In the genomic region with DNA sequence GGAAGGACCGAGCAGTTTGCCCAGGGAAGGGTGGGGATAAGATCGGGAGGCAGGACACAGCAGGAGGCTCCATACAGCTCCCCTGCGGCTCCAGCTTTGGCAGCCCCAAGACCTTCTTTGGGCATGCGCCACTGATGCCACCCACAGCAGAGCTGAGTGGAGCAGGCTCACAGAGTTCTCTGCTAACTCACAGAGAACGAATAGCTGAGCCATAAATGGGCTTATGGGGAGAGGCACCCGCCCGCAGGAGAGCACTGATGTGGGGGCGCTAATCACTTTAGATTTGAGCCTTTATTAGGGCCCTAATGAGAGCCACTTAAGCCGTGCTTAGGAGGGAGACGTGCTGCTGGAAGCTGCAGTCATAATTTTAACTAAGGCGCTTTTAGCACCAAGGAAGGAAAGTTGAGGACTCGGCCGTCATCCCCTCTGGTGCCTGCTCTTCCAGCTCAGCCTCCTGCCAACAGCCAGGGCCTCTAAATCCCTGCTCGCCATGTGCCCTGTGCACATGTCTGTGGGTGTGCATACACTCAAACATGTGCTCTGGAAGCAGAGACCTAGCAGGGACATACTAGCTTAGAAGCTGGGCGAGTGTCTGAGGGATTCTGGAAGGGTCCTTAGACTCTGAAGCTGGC, we compare ENCODE assay signal across 12 mouse cellular contexts. TPM values are rescaled to one million over a fixed set of nuclear protein-coding genes. Genes with fewer than 3 reads are reported as not detected.
A peak's percentile ranks its signal among the peaks of the same experiment; 100 is the strongest.
DNase-seq lines count a peak whose midpoint lies in the region; ATAC-seq lines count a peak whose summit lies in the region.
"Had no signal": no experiment of that assay in that cellular context is flagged by ENCODE, and none has a peak within 500 bp of the region (broad histone marks: within the 10 kb centered on the region; RNA-seq: fewer than 3 reads in every experiment).

No protein-coding gene starts in this region.

- H3K9me3 ChIP-seq in hindbrain, embryonic 14.5 days (ENCODE audit: control insufficient read depth, low read length) = no peaks in the 10 kb centered on the region
- H3K9me3 ChIP-seq in hindbrain, embryonic 11.5 days (ENCODE audit: control insufficient read depth, low read length) = no peaks in the 10 kb centered on the region
- H3K9me3 ChIP-seq: kidney, embryonic 15.5 days; megakaryocyte, embryonic 14.5 days; stomach, embryonic 15.5 days had no signal

- 76% methylated on average over 15 of the region's 15 CpGs for WGBS in hindbrain, embryonic 14.5 days
- 92% methylated on average over 15 of the region's 15 CpGs for WGBS in hindbrain, embryonic 11.5 days

- no peak overlapping the region for H3K4me2 ChIP-seq in hindbrain, embryonic 14.5 days (replicated peaks)
- H3K4me2 ChIP-seq in hindbrain, embryonic 11.5 days (replicated peaks; ENCODE audit: low read depth, low read length) = no peak overlapping the region
- H3K4me2 ChIP-seq: kidney, embryonic 15.5 days; stomach, embryonic 15.5 days had no signal

- H3K36me3 ChIP-seq in hindbrain, embryonic 14.5 days (replicated peaks; ENCODE audit: control insufficient read depth, insufficient read depth) = peaks cover 68% of the 10 kb centered on the region
- H3K36me3 ChIP-seq in hindbrain, embryonic 11.5 days (ENCODE audit: control insufficient read depth, insufficient read depth, low read length) = 0 out of 2 replicates have a peak, but pooled peaks cover 2% of the 10 kb centered on the region

- no peak for ATAC-seq in hindbrain, embryonic 14.5 days (ENCODE audit: low FRiP score)
- ATAC-seq in hindbrain, embryonic 11.5 days (ENCODE audit: low FRiP score) = no peak

- DNase-seq in hindbrain, embryonic 14.5 days (ENCODE audit: low spot score) = no peak
- no peak for DNase-seq in hindbrain, embryonic 11.5 days (ENCODE audit: low spot score)
- DNase-seq in frontal cortex, postnatal 25 days (ENCODE audit: low spot score in 2 of 2) = peak; percentile 46 to 59
- DNase-seq in left cerebral cortex, adult 8-10 months (ENCODE audit: low spot score in 2 of 2) = peak; percentile 52 to 86
- peak; percentile 59 for DNase-seq in right cerebral cortex, postnatal 14 days
- DNase-seq in heart, adult 8-10 months (ENCODE audit: low spot score) = no peak
- no peak for DNase-seq in thymus, postnatal 36 days
- no peak for DNase-seq in urinary bladder, postnatal 25 days (ENCODE audit: low spot score)
- DNase-seq: cerebellum, adult 9-11 months had no signal

- no peaks in the 10 kb centered on the region for H3K27me3 ChIP-seq in hindbrain, embryonic 14.5 days (ENCODE audit: control insufficient read depth, insufficient read depth, low read length)
- no peaks in the 10 kb centered on the region for H3K27me3 ChIP-seq in hindbrain, embryonic 11.5 days (ENCODE audit: control insufficient read depth, insufficient read depth, low read length)
- H3K27me3 ChIP-seq: kidney, embryonic 15.5 days; megakaryocyte, embryonic 14.5 days; stomach, embryonic 15.5 days had no signal

- H3K4me3 ChIP-seq in hindbrain, embryonic 14.5 days (replicated peaks; ENCODE audit: low read length) = no peak overlapping the region
- H3K4me3 ChIP-seq in hindbrain, embryonic 11.5 days (ENCODE audit: low read depth, low read length) = no peak overlapping the region
- H3K4me3 ChIP-seq: kidney, embryonic 15.5 days; megakaryocyte, embryonic 14.5 days; stomach, embryonic 15.5 days had no signal

- H3K27ac ChIP-seq in hindbrain, embryonic 14.5 days = 0 out of 2 replicates have a peak overlapping the region, but pooled peaks have one; percentile 29
- no peak overlapping the region for H3K27ac ChIP-seq in hindbrain, embryonic 11.5 days (ENCODE audit: low read depth, low read length)
- H3K27ac ChIP-seq: kidney, embryonic 15.5 days; stomach, embryonic 15.5 days had no signal

- H3K9ac ChIP-seq in hindbrain, embryonic 14.5 days = no peak overlapping the region
- no peak overlapping the region for H3K9ac ChIP-seq in hindbrain, embryonic 11.5 days (ENCODE audit: low read depth, low read length)
- H3K9ac ChIP-seq: kidney, embryonic 15.5 days; stomach, embryonic 15.5 days had no signal

- peaks cover 38% of the 10 kb centered on the region for H3K4me1 ChIP-seq in hindbrain, embryonic 14.5 days (replicated peaks; ENCODE audit: control insufficient read depth, insufficient read depth, low read length)
- H3K4me1 ChIP-seq in hindbrain, embryonic 11.5 days (replicated peaks; ENCODE audit: control insufficient read depth, insufficient read depth, low read length) = no peaks in the 10 kb centered on the region; the same call in none of the 2 replicates
- H3K4me1 ChIP-seq: stomach, embryonic 15.5 days had no signal

RNA-seq across cellular contexts. Expression of a gene that starts 45.3 kb away (rescaled TPM):
- 62.2 and 64.3 TPM in 2 replicates for polyA plus RNA-seq in hindbrain, embryonic 14.5 days (2014; fragmentation: Nextera tagmentation; extraction: Ambion mirVana)
- 33.7 and 39.0 TPM in 2 replicates for polyA plus RNA-seq in hindbrain, embryonic 11.5 days (2014; fragmentation: Nextera tagmentation; extraction: Ambion mirVana)
- 10 to 100 TPM; 66.4 to 71.0 (median 67.0) TPM for total RNA-seq in left cerebral cortex, adult 8-10 months (2022)
- total RNA-seq in heart, adult 8-10 months (2022) = 10 to 100 TPM; 29.0 to 34.4 (median 32.4) TPM

Comparison
In these comparisons a context has a peak if more than half of its experiments do, and no peak if none do; other contexts are left out.
1. DNase-seq: peak in frontal cortex, postnatal 25 days (2 of 2), left cerebral cortex, adult 8-10 months (2 of 2) and right cerebral cortex, postnatal 14 days (single experiment); none in hindbrain, embryonic 14.5 days (single experiment), hindbrain, embryonic 11.5 days (single experiment), heart, adult 8-10 months (single experiment), thymus, postnatal 36 days (0 of 2) and urinary bladder, postnatal 25 days (single experiment).